Mouse (Mus musculus) forebrain, embryonic 15.5 days (tissue): Measurements from ENCODE around the gene Mup5. TPM values are rescaled to one million over a fixed set of nuclear protein-coding genes. Genes with fewer than 3 reads are reported as not detected.
"Not testable (repeated sequence)": the region's sequence is repeated elsewhere in the genome, so short reads cannot be mapped to it uniquely, and the experiment has no call there.

Experiments used
- ATAC-seq: fragments of 200-750 bp; cut with Nextera tagmentation; replicated peaks from 2 replicates; pipeline ENCODE4 v1.8.0; 2017; ENCODE audit warnings: mild to moderate bottlenecking, moderate TSS enrichment, moderate library complexity
- H3K27ac ChIP-seq: fragments of 300-500 bp; sonication (generic); replicated peaks from 2 replicates; pipeline ENCODE4 v1.5.1; 2015; ENCODE audit warnings: mild to moderate bottlenecking, inconsistent platforms
- H3K27me3 ChIP-seq: fragments of 300-500 bp; sonication (generic); 2 replicates; pipeline ENCODE4 v1.6.1; 2015; ENCODE audit warnings: inconsistent platforms
- H3K36me3 ChIP-seq: fragments of 300-500 bp; sonication (generic); 2 replicates; pipeline ENCODE4 v1.6.1; 2015; ENCODE audit warnings: mild to moderate bottlenecking, inconsistent platforms
- H3K4me1 ChIP-seq: fragments of 300-500 bp; sonication (generic); 2 replicates; pipeline ENCODE4 v1.6.1; 2015; ENCODE audit warnings: inconsistent platforms
- H3K4me2 ChIP-seq: fragments of 300-500 bp; sonication (generic); replicated peaks from 2 replicates; pipeline ENCODE4 v1.6.1; 2015; ENCODE audit warnings: mild to moderate bottlenecking, inconsistent platforms
- H3K4me3 ChIP-seq: fragments of 300-500 bp; sonication (generic); 2 replicates; pipeline ENCODE4 v1.5.1; 2015; ENCODE audit warnings: mild to moderate bottlenecking, inconsistent platforms
- H3K9ac ChIP-seq: fragments of 300-500 bp; sonication (generic); replicated peaks from 2 replicates; pipeline ENCODE4 v1.6.1; 2015; ENCODE audit warnings: mild to moderate bottlenecking, inconsistent platforms
- H3K9me3 ChIP-seq: fragments of 300-500 bp; sonication (generic); 2 replicates; pipeline ENCODE4 v1.6.1; 2016; ENCODE audit warnings: inconsistent platforms
- WGBS: fragments of 180-500 bp; shearing (Covaris S2); methylation state at CpG from one replicate; pipeline ENCODE4 v1.1.7; 2015; ENCODE audit warnings: mixed read lengths; 5-methylcytosine and 5-hydroxymethylcytosine counted together
- polyA plus RNA-seq: library from polyadenylated mRNA; unstranded; fragments of >200 nt; fragmentation: Nextera tagmentation; extraction: Ambion mirVana; gene quantifications from 2 replicates; pipeline ENCODE4 v1.2.1, GENCODE M21; 2015

Gene Mup5
- polyA plus RNA-seq, 1 experiment from 2014 or later = not detected

DNA sequence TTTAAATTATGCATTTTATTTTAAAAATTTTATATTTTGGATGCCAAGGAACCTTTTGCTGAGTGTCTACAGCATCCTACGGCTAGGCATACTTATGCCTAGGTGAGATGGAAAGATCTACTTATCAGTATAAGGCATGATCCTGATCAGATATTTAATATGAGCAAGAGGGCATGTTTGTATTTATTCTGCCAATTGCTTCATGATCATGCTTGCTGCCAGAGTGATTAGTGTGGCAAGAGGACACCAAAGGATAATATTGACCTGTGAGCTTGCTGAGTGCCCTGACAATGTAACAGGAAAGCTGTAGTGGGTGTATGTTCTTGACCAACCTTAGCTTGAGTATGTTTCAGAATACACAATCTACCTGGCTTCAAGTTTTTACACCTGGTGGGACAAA is 45.3 kb downstream of the Mup5 start:
- H3K4me3 ChIP-seq, ATAC-seq, H3K4me1 ChIP-seq, H3K36me3 ChIP-seq, H3K9me3 ChIP-seq, H3K27ac ChIP-seq, H3K4me2 ChIP-seq, H3K9ac ChIP-seq, H3K27me3 ChIP-seq: not testable (repeated sequence)
- WGBS = 97% methylated on average over 1 of the region's 1 CpGs

DNA sequence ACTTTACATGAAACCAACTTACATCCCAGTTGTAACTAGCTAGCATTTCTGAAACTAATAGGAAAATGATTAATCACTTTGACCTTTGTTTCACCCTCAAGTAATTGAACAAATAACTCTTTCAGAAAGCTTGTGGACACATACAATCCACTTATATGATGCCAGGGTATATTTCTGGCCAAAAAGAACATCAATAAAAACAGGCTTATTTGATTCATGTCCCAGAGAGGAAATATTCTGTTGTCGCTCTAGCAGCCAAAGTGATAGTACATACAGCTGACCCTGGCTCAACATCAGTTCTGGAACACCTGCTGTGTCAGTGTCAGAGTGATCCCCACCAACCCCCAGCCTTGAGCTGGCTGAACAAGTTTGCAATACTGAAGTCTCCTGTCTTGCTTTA is 50.8 kb downstream of the Mup5 start:
- H3K27me3 ChIP-seq, H3K4me3 ChIP-seq, H3K9me3 ChIP-seq, ATAC-seq, H3K9ac ChIP-seq, H3K36me3 ChIP-seq, H3K4me2 ChIP-seq, H3K4me1 ChIP-seq, H3K27ac ChIP-seq: not testable (repeated sequence)
- 89% methylated on average over 1 of the region's 1 CpGs for WGBS

DNA sequence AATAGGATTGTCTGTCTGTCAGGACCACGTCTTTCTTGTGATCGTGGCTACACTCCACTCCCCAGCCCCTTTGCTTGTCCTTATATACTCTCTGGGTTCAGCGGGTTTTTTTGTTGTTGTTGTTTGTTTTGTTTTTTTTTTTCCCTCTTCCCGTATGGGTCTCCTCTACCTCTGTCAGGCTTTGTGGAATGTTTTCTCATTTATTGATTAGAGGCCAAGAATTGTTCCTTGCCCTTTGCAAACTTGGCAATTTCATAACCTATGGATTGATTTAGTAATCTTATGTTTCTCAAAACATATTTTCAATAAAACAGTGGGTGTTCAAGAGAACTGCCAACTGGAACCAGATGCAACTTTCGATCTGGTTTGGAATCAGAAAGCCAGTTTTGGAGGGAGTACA is 52.9 kb downstream of the Mup5 start, which contains the start of gene Mup19:
TSS of gene Mup19 (minus strand) at position 101 of the 400 bp plus-strand sequence.
- not testable (repeated sequence) for H3K4me2 ChIP-seq, H3K9ac ChIP-seq, H3K27ac ChIP-seq, H3K36me3 ChIP-seq, H3K27me3 ChIP-seq, H3K4me3 ChIP-seq, ATAC-seq, H3K4me1 ChIP-seq, H3K9me3 ChIP-seq
- WGBS = 90% methylated on average over 1 of the region's 5 CpGs

Other genes starting within 250 kb of the Mup5 start
- not detected in 2 replicates for gene Mup17, start 239.4 kb downstream of the Mup5 start, polyA plus RNA-seq
- not detected in 2 replicates for gene Mup18, start 161.1 kb downstream of the Mup5 start, polyA plus RNA-seq
- gene Mup19, start 53.0 kb downstream of the Mup5 start, polyA plus RNA-seq = not detected in 2 replicates
- not detected in 2 replicates for gene Mup20, start 218.9 kb upstream of the Mup5 start, polyA plus RNA-seq